In genomic region chr9:4259841-4260745, GRCm38 (mm10) we compare ENCODE assay signal across 8 mouse cellular contexts. TPM values are rescaled to one million over a fixed set of nuclear protein-coding genes. Genes with fewer than 3 reads are reported as not detected.
A peak's percentile ranks its signal among the peaks of the same experiment; 100 is the strongest.
DNase-seq lines count a peak whose midpoint lies in the region; ATAC-seq and TF ChIP-seq lines count a peak whose summit lies in the region.

No protein-coding gene starts in this region.

- TF ChIP-seq POLR2A in thymus, adult 2 months (IDR thresholded peaks at IDR 0.05; ENCODE audit: control insufficient read depth, extremely low read depth, insufficient read depth, low read length, poor library complexity): no peak
- no peak for TF ChIP-seq POLR2A in olfactory bulb, adult 2 months (IDR thresholded peaks at IDR 0.05; ENCODE audit: insufficient read depth, low read depth, low read length)

- H3K27ac ChIP-seq in thymus, adult 2 months (ENCODE audit: control insufficient read depth, insufficient read depth, low read length): no peak overlapping the region
- no peak overlapping the region for H3K27ac ChIP-seq in forebrain, embryonic 12.5 days
- H3K27ac ChIP-seq in limb, embryonic 12.5 days: no peak overlapping the region
- H3K27ac ChIP-seq in olfactory bulb, adult 2 months (ENCODE audit: insufficient read depth, low read depth, low read length): no peak overlapping the region

- WGBS in thymus, adult 2 months: 60% methylated on average over 65 of the region's 65 CpGs
- 53% methylated on average over 65 of the region's 65 CpGs for WGBS in forebrain, embryonic 12.5 days
- 48% methylated on average over 65 of the region's 65 CpGs for WGBS in limb, embryonic 12.5 days
- WGBS in olfactory bulb, adult 2 months: 54% methylated on average over 65 of the region's 65 CpGs

- H3K4me1 ChIP-seq in thymus, adult 2 months (replicated peaks; ENCODE audit: control insufficient read depth, insufficient read depth, low read length): no peaks in the 10 kb centered on the region
- no peaks in the 10 kb centered on the region for H3K4me1 ChIP-seq in forebrain, embryonic 12.5 days
- H3K4me1 ChIP-seq in limb, embryonic 12.5 days (replicated peaks): no peaks in the 10 kb centered on the region
- H3K4me1 ChIP-seq in olfactory bulb, adult 2 months (ENCODE audit: control insufficient read depth, insufficient read depth, low read length): no peaks in the 10 kb centered on the region

- no peak overlapping the region for H3K4me2 ChIP-seq in forebrain, embryonic 12.5 days
- 0 out of 2 replicates have a peak overlapping the region, but pooled peaks have one; percentile 1 for H3K4me2 ChIP-seq in limb, embryonic 12.5 days

- TF ChIP-seq CTCF in thymus, adult 2 months (IDR thresholded peaks at IDR 0.05; ENCODE audit: borderline replicate concordance, control insufficient read depth, extremely low read depth, insufficient read depth, low read length, poor library complexity): no peak
- TF ChIP-seq CTCF in olfactory bulb, adult 2 months (IDR thresholded peaks at IDR 0.05; ENCODE audit: insufficient read depth, low read depth, low read length): no peak

- peaks cover 19% of the 10 kb centered on the region for H3K9me3 ChIP-seq in forebrain, embryonic 12.5 days
- H3K9me3 ChIP-seq in limb, embryonic 12.5 days: peaks cover 20% of the 10 kb centered on the region

- H3K4me3 ChIP-seq in thymus, adult 2 months (ENCODE audit: control insufficient read depth, insufficient read depth, low read length): no peak overlapping the region
- peak overlapping the region; percentile 26 for H3K4me3 ChIP-seq in forebrain, embryonic 12.5 days (replicated peaks)
- peak overlapping the region; percentile 20; the same call in 1 of the 2 replicates for H3K4me3 ChIP-seq in limb, embryonic 12.5 days (replicated peaks)
- H3K4me3 ChIP-seq in olfactory bulb, adult 2 months (ENCODE audit: insufficient read depth, low read depth, low read length): peak overlapping the region; percentile 36

- no peak overlapping the region for H3K9ac ChIP-seq in forebrain, embryonic 12.5 days
- H3K9ac ChIP-seq in limb, embryonic 12.5 days (replicated peaks): no peak overlapping the region

- H3K36me3 ChIP-seq in thymus, adult 2 months (ENCODE audit: control insufficient read depth, insufficient read depth, low read length): no peaks in the 10 kb centered on the region
- H3K36me3 ChIP-seq in forebrain, embryonic 12.5 days (replicated peaks): no peaks in the 10 kb centered on the region
- no peaks in the 10 kb centered on the region; the same call in 1 of the 2 replicates for H3K36me3 ChIP-seq in limb, embryonic 12.5 days

- DNase-seq in gastrocnemius, postnatal 14 days: peak; percentile 60
- DNase-seq in gastrocnemius, postnatal 25 days: no peak
- peak; percentile 3 for DNase-seq in thymus, adult 2 months
- DNase-seq in thymus, postnatal 25 days: no peak
- no peak for DNase-seq in ovary, adult 18-20 months (ENCODE audit: low spot score)

- ATAC-seq in forebrain, embryonic 12.5 days (ENCODE audit: low FRiP score): peak; percentile 70
- no peak for ATAC-seq in limb, embryonic 12.5 days (ENCODE audit: insufficient number of reproducible peaks, insufficient read depth, low FRiP score, low TSS enrichment, low read depth)

- intact Hi-C loops in gastrocnemius, postnatal 14 days (cut with DNase I; ENCODE audit: low total_unique reads): no loop called here

- no peaks in the 10 kb centered on the region for H3K27me3 ChIP-seq in thymus, adult 2 months (ENCODE audit: control insufficient read depth, insufficient read depth, low read length)
- no peaks in the 10 kb centered on the region for H3K27me3 ChIP-seq in forebrain, embryonic 12.5 days
- H3K27me3 ChIP-seq in limb, embryonic 12.5 days: no peaks in the 10 kb centered on the region

RNA-seq across cellular contexts. Expression of gene Aasdhppt, which starts 49.2 kb away (rescaled TPM):
- 10 to 100 TPM; 10.8 to 12.3 TPM for total RNA-seq in gastrocnemius, postnatal 14 days (2021)
- 10 to 100 TPM; 10.4 to 11.3 TPM for total RNA-seq in gastrocnemius, postnatal 25 days (2021)
- polyA plus RNA-seq in thymus, adult 2 months (2012; rRNA removed): 2.7 and 3.3 TPM in 2 replicates
- polyA plus RNA-seq in forebrain, embryonic 12.5 days (2016; fragmentation: Nextera tagmentation; extraction: Ambion mirVana): 31.6 and 33.9 TPM in 2 replicates
- polyA plus RNA-seq in limb, embryonic 12.5 days (2016; fragmentation: Nextera tagmentation; extraction: Ambion mirVana): 39.3 and 39.7 TPM in 2 replicates
- polyA plus RNA-seq in olfactory bulb, adult 2 months (2012; ENCODE audit: insufficient read depth, insufficient read length, low replicate concordance, missing spikeins): not detected in 2 replicates

RNA-seq across cellular contexts. Expression of gene Kbtbd3, which starts 49.5 kb away (rescaled TPM):
- total RNA-seq in gastrocnemius, postnatal 14 days (2021): 1 to 10 TPM; 3.3 to 3.5 TPM
- 1 to 10 TPM; 4.3 to 4.5 TPM for total RNA-seq in gastrocnemius, postnatal 25 days (2021)
- 0.27 and 0.35 TPM in 2 replicates for polyA plus RNA-seq in thymus, adult 2 months (2012; rRNA removed)
- 8.3 and 8.9 TPM in 2 replicates for polyA plus RNA-seq in forebrain, embryonic 12.5 days (2016; fragmentation: Nextera tagmentation; extraction: Ambion mirVana)
- 6.9 and 7.5 TPM in 2 replicates for polyA plus RNA-seq in limb, embryonic 12.5 days (2016; fragmentation: Nextera tagmentation; extraction: Ambion mirVana)
- not detected in 2 replicates for polyA plus RNA-seq in olfactory bulb, adult 2 months (2012; ENCODE audit: insufficient read depth, insufficient read length, low replicate concordance, missing spikeins)

Comparison
In these comparisons a context has a peak if more than half of its experiments do, and no peak if none do; other contexts are left out.
1. DNase-seq: peak in gastrocnemius, postnatal 14 days (single experiment) and thymus, adult 2 months (single experiment); none in gastrocnemius, postnatal 25 days (single experiment), thymus, postnatal 25 days (single experiment) and ovary, adult 18-20 months (single experiment).